Mouse (Mus musculus) right cerebral cortex, adult 18-20 months (tissue): ENCODE measurements around the gene Lrrc38.
"Not testable (repeated sequence)": the region's sequence is repeated elsewhere in the genome, so short reads cannot be mapped to it uniquely, and the experiment has no call there.

Source experiments
- DNase-seq: peaks from one replicate; pipeline ENCODE4 v3.0.0; 2022; ENCODE audit warnings: mixed read lengths

Gene Lrrc38

DNA sequence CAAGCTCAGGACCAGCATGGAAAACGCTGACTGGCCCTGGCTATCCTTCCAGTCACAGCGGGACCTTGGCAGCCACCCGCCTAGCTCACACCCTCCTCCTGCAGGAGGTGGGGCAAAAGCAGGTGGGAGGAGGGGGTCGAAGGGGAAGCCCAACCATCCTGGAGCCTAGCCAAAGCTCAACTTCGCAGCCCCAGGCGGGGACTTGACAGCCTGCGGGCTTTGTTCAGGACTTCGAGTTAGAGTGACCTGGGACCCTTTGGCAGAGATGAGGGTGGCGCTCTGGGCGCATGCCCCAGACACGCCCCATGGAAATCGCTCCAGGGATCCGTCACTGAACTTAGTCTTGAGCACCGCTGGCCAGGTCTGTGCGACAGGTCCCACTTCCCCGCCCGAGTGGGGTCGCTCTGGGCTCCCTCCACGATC lies at the start of gene Lrrc38:
Gene Lrrc38 (plus strand): TSS at position 274 of the 423 bp plus-strand sequence.
- no peak for DNase-seq

DNA sequence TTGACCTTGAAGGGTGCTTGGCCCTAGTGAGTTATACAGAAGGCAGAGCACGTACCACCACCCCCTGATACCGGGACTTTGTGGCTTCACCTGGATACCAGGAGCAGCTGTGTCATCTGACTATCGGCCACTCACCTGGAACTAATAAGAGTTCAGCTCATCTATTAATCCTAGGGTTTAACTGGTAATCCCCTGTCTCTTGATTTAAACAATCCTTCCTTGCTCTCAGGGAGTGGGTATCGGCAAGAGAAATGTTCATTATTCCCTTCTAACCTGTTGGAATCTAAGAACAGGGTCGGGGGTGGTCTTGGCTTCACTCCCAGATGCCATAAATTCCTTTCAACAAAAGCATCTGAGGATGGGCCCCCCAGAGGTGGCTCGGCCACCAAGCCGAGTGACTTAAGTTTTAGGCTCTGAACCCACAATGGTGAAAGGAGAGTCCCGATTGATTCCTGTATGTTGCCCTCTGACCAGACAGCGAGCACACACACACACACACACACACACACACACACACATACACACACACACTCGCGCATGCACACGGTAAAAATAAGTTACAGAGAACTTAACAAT lies 49.4 kb upstream of the Lrrc38 start:
- DNase-seq, result no peak

DNA sequence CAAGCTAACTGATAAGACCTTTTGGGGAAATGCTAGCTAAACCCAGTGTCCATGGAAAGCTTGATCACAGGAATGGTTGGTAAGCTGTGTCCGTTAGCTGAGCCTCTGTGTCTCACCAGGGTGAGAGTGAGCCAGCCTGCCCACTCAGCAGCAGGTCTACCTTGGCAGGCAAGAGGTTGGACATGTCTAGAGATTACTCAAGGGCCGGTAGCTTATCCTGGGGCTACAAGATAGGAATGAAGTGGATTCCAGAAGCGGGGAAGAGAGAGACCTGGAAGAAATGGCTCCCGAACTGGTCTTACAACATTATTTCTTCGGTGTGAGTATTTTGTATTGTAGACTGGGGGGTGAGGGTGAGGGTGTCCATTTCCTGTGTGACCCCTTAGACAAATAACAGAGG lies 48.5 kb upstream of the Lrrc38 start:
- DNase-seq, result no peak

DNA sequence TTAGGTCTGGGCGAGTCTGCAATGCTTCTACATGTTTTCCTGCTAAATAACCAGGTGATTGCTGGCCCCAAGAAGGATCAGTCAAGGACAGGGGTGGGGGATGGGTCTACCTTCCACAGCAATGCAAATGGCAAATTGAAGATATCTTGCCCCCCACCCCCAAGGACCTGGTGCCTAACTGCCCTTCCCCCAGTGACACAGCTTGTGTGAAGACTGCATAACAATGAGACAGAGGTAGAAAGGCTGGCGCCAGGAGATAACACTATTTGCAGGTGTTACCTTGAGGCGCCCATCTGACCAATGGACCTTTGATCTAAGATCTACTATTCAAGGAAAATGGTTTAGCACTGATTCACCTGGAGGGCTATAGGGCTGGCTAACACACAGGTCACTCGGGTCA lies 47.7 kb upstream of the Lrrc38 start:
- no peak for DNase-seq

DNA sequence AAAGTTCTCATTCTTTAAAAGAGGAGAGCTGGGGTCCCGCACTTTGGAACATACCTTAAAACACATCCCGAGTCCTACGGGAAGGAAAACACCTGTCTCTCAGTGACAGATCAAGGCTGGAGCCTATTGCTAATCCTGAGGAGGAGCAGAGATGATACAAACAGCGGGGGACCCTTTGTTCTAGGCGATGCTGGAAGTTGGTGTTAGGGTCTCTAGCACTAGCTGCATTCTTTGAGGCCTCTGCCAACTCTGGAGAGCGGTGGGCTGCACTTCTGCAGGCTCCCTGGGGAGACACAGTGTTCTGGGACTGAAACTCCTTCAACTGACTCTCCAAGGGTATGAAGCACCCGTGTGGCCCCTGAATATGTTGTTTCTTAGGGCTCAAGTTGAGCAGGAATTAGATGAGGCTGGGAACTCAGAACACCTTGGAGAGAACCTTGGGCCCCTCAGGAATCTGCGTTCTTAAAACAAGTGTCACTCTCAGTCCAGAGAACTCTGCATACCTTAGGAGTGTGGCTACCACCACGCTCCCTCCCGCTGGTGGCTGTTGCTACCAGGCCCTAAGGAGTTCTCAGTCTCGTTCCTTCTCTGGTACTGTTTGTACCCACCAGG lies 47.2 kb upstream of the Lrrc38 start:
- DNase-seq, result no peak

DNA sequence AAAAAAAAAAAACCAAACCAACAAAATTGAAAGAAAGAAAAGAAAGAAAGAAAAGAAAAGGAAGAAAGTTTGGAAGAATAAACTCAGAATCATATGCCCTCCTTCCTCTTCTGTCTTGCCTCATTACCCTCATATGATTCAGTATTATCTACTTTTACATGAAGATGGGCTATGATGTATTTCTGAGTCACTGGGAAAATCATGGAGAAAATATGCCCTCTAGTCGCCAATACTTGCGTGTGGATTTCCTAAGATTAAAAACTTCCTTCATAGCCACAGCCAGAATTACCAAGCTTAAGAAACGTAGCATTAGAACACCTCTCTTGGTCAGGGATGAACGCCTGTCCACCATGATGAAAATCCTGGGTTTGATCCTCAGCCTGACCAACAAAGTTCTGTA lies 44.5 kb upstream of the Lrrc38 start:
- DNase-seq, result no peak

DNA sequence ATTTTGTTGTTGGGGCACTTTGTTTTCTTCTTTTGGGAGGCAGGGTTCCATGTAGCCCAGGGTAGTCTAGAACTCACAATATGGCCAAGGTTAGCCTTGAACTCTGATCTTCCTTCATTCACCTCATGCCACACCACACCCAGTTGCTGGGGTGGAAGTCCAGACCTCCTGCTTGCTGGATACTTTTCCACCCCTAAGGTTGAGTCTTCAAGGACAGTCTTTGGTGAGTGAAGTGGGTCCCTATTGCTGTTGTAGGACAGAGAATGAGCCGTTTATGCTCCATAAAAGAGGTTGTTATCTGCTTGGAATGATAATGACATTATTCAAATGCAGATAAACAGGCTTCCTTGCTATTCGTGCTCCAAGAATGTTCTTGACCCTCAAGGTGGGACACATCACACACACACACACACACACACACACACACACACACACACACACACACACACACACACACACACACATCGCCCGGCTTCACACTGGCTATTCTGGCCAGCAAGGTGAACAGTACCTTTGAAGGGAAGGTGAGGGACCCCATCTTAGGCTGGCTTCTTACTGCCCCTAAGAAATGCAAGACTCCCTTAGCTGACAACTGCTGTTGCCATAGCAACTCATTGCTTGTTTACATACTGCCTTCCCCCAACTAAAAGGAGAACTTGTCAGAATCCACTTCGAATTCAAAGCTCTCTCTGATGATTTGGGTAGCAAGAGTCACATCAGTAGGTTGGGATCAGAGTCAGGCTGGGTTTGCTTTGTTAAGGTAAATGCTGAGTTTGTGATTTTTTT lies 43.4 kb upstream of the Lrrc38 start:
- DNase-seq, result no peak

DNA sequence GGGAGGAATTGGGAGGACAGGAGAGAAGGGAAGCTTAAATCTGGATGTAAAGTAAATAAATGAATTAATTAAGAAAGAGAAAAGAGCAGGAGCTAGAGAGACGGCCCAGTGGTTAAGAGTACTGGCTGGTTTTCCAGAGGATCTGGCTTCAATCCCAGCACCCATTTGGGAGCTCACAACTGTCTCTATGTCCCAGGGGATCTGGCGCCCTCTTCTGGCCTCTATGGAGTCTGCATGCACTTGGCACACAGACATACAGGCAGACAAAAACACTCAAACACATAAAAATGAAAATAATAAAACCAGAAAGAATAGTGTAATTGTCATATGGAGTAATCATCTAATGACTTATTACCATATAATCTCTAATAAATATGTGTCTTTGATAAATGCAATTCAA lies 38.2 kb upstream of the Lrrc38 start:
- DNase-seq, result peak; percentile 11

DNA sequence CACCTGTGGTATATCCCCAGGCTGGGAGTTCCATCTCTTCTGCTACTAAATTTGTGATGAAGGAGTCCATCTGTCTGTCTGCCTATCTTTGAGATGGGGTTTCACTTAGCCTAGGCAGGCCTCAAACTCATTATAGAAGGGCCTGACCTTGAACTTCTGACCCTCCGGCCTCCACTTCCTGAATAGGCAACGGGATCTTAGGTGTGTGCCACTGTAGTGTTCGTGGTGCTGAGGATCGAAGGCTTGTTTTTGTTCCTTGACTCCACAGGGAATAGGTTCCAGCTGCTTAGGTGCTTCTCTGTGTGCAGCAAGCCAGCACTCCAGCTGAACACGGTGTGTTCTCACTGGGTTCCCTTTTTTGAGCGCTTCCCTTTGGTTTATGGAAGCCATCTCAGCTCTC lies 36.3 kb upstream of the Lrrc38 start:
- DNase-seq, result no peak

DNA sequence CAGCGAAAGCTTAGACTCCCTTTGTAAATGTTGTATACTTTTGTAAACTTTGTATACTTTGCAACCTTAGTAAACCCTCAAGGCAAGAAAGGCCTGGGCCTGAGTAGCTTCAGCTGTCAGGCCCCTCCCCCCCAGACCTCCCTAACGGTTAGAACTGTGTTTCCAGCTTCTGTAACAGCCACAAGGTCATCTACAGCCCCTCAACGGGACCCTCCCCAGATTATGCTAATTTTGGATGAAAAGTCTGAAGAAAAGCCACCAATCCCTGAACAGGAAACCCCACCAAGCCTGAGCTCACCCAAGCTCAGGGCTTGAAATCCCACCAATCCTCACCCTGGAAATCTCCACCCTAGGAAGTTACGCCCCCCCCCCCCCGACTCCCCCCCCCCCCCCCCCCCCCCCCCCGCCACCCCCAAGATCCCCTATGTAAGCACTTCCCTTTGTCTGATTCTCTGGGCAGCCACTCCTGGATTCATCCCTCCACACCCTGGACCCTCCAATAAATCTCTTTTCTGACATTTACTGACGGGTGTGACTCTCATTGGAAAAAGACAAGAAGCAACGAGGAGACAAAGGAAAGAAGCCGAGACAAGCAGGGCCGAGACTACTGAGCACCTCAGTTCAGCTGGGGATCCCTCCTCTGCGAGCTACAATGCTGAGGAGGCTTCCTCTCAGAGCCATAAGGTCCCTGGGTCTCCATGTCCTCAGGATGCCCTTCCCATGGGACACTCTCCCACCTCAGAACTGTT lies 25.2 kb upstream of the Lrrc38 start:
- DNase-seq, result no peak

DNA sequence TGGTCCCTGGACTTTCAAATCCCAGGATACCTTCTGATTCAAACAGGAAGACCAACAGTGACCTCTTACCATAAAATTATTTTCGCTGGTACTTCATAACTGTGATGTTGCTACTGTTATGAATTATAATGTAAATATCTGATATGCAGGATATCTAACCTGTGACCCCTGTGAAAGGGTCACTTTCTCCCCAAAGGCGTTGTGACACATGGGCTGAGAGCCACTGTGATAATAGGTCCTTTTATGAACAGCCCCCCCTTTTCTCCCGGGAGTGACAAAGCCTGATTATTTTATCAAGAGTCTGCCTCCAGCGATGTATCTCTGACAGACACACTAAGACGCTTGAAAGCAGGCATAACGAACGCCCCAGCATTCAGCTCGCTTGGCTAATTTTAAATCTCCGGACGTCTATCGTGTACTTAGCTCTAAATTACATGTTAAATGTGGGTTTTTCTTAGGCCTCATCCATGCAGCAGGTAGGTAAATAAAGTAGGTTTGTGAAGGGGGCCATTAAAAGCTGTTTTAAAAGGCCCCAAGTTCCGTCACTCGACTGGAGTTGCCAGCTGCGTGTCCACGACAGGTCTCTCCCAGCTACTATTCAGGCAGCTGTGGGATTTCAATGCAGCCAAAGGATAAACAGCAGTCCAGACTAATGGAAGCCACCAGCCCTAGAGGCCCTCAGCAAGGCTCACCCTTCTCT lies 24.5 kb upstream of the Lrrc38 start:
- DNase-seq, result no peak

DNA sequence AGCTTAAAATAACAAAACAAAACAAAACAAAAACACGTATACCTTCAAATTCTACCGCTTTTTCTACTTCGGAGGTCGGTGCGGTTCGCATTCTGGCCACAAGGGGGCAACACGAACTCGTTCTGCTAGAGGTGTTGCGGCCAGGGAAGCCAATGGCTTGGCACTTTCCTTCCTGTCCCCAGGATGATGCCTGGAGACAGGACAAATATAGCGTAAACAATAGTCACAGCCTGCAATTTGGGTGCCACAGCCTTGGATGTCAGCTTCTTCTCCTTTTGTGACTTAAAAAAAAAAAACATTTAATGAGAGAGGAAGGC lies 24.0 kb upstream of the Lrrc38 start:
- DNase-seq, result peak; percentile 79

DNA sequence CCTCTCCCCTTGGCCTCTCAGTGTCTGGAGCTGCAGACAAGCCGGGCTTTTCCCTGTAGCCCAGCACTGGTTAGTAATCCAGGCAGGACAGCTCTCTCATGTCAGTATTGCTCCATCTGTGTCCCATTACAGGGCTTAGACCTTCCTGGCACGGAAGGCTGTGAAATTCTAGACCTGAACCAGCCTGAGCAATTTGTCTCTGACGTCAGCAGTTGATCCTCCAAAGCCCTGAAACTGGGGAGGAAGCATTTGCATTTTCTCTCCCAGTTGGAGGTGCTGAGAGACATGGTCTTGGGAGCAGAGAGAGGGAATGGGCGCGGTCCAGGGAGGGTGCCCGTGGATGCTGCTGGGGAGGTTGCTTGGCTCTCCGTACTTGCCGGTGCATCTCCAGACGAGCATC lies 19.0 kb upstream of the Lrrc38 start:
- DNase-seq, result no peak

DNA sequence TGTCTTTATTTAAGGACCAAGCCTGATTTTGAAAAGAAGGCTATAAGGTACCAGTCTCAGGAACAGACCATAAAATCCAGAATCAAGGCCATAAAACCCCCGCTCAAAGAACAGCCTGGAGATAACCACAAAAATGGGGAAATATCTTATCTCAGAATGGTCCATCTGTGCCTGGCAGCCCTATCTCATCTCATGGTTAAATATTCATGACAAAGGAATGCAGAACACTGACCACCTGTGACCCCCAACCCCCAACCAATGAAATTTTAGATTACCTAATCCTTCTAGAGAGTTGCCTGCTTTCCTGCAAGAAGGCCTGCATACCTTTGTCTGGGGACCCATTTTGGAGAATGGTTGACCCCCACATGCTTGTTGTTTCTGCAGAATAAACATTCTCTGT lies 17.8 kb upstream of the Lrrc38 start:
- DNase-seq, result no peak

DNA sequence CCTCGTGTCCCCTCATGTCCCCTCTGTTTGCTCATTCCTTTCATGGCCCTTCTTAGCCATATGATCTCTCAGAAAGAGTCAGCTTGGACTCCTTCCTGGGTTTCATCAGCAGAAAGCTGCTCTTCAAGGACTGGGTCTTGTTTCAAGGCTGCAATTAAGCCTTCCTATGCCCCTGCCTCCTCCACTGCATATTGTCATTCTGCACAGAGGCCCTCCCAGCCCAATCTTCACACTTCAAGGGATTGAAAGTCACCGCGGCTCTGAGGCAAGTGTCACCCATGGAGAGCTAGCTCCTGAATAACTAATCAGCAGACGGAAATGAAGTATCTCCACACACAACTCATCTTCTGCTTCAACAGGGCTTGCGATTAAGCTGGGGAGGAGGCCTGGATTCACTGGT lies 15.4 kb upstream of the Lrrc38 start:
- no peak for DNase-seq

DNA sequence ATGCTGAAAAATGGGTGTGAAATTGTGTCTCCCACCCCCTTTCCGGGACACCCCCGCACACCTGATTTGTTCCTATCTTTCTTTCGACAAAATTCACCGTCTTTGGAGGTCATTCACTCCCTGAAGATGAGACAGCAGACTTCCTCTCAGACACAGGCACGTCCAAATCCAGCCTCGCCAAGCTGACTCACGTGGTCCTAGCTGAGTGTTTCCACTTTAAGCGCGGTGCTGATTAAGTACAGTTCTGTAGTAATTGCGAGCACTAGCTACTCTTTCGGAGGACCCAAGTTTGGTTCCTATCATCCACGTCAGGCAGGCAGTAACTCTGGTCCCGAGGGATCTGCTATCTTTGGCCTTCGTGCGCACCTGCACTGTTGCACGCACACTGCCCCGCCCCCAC lies 14.6 kb upstream of the Lrrc38 start:
- DNase-seq, result no peak

DNA sequence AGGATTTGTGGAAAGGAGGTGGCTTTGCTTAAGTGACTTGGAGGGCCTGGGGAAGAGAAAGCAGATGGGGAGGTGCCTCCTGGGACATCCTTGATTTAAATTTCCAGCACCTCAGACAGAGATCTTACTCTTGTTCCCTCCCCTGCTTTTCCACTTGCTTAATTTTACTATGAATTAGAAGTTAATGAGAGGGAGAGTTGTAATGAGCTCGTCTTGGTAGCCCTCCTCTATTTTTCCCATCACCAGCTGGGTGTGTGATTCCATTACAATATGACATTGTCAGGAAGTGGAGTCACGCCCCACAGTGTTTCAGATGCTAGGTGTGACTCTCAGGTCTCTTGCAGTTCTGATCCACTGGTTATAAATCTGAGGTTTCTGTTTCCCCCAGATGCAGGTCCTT lies 13.5 kb upstream of the Lrrc38 start:
- no peak for DNase-seq

DNA sequence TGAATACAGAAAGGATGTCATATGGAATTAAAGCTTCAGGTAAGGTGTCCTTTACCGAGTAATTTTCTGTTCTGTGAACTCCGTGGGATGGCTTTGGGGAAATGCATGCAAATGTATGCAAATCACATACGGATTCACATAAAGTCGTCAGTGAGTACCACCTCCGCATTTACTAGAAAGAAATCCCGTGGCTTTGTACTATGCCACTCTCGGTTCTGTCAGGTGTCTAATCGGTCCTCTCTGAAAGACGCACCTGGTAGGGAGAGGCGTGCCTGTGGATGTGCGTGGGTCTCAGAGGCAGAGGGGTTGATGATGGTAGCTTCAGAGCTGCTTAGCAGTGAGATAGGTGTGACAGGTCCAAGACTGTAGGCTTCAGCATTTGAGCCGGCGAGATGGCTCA lies 9.7 kb upstream of the Lrrc38 start:
- DNase-seq, result peak; percentile 56

DNA sequence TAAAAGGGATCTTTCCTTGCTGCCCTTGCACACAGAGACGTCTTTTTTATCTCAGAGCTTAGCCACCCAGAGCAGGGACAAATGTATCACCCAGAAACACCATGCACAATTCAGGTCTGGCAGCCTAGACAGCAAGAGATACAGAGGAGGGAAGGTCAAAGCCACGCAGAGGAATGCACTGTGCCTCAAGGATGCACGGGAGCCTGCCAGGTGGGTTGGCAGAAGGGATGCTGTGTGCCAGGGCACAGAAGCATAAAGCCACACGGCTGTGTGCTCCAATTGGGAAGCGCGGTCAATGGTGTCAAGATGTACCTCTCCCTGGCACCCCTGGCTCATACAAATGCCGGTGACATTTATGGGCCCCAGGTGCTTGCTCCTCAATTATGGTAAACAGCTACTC lies 8.1 kb upstream of the Lrrc38 start:
- no peak for DNase-seq

DNA sequence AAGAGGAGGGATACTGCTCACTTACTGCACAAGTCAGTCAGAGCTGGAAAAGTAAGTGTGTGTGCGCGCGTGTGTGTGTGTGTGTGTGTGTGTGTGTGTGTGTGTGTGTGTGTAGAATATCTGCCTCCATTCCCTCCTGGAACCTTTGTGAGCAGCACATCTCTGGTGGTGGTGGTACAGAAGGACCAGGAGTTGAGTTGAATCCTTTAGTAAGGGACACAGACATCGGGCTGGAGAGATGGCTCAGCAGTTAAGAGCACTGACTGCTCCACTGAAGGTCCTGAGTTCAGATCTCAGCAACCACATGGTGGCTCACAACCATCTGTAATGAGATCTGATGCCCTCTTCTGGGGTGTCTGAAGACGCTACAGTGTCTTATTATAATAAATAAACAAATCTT lies 4.1 kb upstream of the Lrrc38 start:
- DNase-seq, result not testable (repeated sequence)

DNA sequence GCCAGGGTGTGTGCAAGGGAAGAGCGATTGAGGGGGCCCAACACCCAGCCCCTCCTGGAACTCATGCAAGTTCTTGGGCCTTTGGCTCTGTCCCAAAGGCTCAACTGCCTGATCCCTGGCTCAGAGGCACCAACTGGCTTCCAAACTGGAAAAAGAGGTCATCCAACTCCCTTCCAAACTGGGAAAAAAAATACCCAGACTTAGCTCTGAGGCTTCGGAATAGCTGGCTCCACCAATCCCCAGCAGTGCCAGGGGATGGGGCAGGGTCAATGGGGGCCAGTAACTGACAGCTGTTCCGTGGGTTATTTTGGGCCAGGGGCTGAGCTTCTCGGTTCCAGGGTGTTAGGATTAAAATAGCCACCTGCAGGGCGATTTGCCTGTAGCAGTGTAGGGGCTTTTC lies 879 bp upstream of the Lrrc38 start:
- DNase-seq, result no peak

DNA sequence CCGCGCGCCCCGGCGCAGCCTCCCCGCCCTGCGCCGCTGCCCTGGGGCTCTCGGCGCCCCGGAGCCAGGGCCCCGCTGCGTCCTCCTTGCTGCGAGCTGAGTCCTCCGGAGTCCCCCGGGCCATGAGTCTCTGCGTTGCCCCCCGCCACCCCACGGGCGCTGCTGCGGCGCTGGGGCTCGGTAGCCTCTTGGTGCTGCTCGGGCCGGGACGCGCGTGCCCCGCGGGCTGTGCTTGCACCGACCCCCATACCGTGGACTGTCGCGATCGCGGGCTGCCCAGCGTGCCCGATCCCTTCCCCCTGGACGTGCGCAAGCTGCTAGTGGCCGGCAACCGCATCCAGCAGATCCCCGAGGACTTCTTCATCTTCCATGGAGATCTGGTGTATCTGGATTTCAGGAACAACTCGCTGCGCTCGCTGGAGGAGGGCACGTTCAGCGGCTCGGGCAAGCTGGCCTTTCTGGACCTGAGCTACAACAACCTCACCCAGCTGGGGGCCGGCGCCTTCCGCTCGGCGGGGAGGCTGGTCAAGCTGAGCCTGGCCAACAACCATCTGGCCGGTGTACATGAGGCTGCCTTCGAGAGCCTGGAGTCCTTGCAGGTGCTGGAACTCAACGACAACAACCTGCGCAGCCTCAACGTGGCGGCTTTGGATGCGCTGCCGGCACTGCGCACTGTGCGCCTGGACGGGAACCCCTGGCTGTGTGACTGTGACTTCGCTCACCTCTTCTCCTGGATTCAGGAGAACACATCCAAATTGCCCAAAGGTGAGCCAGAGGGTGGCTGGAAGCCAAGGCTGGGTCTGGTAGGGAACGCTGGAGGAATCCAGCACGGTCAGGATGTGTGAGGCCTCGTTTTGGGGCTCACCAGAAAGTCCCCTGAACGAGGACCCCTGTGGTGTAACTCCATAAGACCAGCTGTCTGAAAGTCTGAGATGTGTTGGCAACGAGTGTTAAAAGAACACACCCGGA lies 774 bp downstream of the Lrrc38 start:
- no peak for DNase-seq
